Mouse (Mus musculus) v-Abl transformed pro-B cells (cell line): ENCODE measurements around the gene Slc45a1.

ENCODE experiments used
- in situ Hi-C, 2 experiments: fragments of 400-800 bp; cut with MboI; formaldehyde crosslinking; loops; one replicate each; pipeline ENCODE4 v1.15.1; 2025; ENCODE audit not compliant: unreplicated experiment in 2 of 2

Gene Slc45a1

GRCm38 (mm10) chr4:150661886-150662285 is 9.9 kb upstream of the Slc45a1 start:
- in situ Hi-C loops, result loop anchor here (10.0 to 25.0 kb wide), 2 partner anchors 203 to 475 kb away; no protein-coding TSS in a partner anchor

DNA sequence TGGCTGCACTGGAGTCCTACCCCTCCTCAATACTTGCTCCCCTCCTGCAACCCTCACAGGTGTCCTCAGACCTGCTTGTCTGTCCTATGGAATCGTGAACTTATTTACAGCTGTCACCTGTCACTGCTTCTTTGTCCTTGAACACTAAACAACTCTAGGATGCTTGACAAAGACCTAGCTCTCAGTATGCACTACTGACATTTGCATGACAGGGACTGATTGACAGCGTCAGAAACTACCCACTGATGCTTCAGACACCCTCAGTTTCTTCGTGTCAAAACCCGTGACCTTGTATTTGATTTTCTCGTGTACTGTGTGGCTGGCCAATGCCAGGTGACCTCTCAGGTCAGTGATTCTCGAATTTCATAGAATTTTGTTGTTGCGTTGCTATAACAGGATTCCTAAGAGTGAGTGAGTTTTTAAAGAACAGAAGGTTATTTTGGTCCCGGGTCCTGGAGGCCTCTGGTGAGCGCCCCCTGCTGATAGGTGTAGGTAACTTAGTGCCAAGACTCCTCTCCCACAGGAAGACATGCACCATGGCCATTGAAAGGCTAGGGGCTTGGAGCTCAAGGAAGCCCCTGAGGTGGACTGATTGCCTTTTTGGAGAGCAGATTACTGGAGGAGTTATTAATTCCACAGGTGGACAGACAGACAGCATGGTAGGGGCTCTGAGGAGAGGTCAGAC is 8.1 kb upstream of the Slc45a1 start:
- in situ Hi-C loops, result loop anchor here (5.0 to 25.0 kb wide), 5 partner anchors 205 to 477 kb away; no protein-coding TSS in a partner anchor

GRCm38 (mm10) chr4:150656504-150656903 is 4.5 kb upstream of the Slc45a1 start:
- in situ Hi-C loops, result loop anchor here (5.0 to 25.0 kb wide), 4 partner anchors 236 to 481 kb away; no protein-coding TSS in a partner anchor

- in situ Hi-C loops, result loop anchor here (5.0 to 25.0 kb wide), 4 partner anchors 236 to 481 kb away; no protein-coding TSS in a partner anchor
Measured at GRCm38 (mm10) chr4:150655989-150656388, 4.0 kb upstream of the Slc45a1 start.

- in situ Hi-C loops, result loop anchor here (25.0 kb wide), 1 partner anchor 484 kb away; no protein-coding TSS in a partner anchor
Measured at GRCm38 (mm10) chr4:150653072-150653599, 1.2 kb upstream of the Slc45a1 start.

DNA sequence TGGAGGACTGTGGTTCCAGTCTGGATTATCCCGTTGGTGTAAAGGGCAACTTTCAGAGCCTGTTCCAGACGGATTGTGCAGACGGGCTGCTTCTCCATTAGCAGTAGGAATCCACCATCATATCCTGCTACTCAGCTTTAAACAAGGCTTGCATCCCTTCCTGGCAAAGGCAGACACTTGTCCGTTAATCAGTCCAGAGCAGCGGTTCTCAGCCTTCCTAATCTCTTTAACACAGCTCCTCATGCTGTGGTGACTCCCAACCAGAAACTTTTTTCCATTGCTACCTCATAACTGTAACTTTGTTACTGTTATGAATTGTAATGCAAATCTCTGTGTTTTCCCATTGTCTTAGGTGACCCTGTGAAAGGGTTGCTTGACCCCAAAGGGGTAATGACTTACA is 2.6 kb downstream of the Slc45a1 start:
- in situ Hi-C loops, result no loop called here

DNA sequence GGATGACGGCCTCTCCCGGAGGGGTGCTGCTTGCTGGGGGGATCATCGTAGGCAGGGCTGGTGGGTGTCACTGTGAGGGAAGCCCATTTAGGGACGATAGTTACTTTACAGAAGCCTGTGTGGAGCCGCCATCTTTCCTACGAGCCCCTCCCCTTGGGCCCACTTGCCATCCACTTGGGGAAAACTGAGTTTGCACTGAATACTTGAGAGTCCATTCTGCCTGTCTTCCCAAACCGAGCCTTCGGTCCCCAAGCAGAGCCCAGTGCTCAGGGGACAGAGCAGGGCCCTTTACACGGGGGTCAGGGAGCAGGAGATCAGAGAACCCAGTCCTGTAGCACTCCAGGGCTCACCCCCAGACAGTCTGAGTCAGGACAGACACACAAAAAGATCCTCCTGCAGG is 7.7 kb downstream of the Slc45a1 start:
- in situ Hi-C loops, result no loop called here

- in situ Hi-C loops, result no loop called here
Measured at GRCm38 (mm10) chr4:150636635-150637034, 15.3 kb downstream of the Slc45a1 start.

DNA sequence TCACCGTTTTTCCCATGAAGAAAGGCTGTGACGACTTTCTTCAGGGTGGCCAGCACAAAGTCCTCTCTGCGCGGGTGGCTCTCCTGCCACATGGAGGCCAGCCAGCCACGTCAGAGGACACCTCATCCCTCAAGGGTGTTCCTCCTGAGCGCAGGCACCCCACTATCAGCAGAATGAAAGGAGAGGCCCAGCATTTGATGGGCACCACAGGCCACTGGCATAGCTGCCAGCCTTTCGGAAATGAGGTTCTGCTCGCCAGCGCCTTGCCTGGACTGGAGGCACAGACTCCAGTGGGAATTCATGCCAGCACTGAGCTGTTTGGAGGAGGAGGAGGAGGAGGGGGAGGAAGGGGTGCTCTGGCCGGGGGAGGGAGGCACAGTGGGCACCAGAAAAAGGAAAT is 16.4 kb downstream of the Slc45a1 start:
- in situ Hi-C loops, result no loop called here

GRCm38 (mm10) chr4:150629266-150629665 is 22.7 kb downstream of the Slc45a1 start:
- in situ Hi-C loops, result loop anchor here in 1 of 2 experiments (5.0 to 10.0 kb wide), 2 partner anchors 287 to 364 kb away; no protein-coding TSS in a partner anchor

GRCm38 (mm10) chr4:150625951-150626732 is 25.8 kb downstream of the Slc45a1 start:
- in situ Hi-C loops, result loop anchor here in 1 of 2 experiments (5.0 to 10.0 kb wide), 2 partner anchors 284 to 361 kb away; no protein-coding TSS in a partner anchor

- in situ Hi-C loops, result loop anchor here in 1 of 2 experiments (5.0 to 10.0 kb wide), 2 partner anchors 283 to 361 kb away; no protein-coding TSS in a partner anchor
Measured at GRCm38 (mm10) chr4:150625425-150625824, 26.5 kb downstream of the Slc45a1 start.

GRCm38 (mm10) chr4:150624933-150625332 is 27.0 kb downstream of the Slc45a1 start:
- in situ Hi-C loops, result loop anchor here (5.0 to 10.0 kb wide), 3 partner anchors 283 to 368 kb away; no protein-coding TSS in a partner anchor

DNA sequence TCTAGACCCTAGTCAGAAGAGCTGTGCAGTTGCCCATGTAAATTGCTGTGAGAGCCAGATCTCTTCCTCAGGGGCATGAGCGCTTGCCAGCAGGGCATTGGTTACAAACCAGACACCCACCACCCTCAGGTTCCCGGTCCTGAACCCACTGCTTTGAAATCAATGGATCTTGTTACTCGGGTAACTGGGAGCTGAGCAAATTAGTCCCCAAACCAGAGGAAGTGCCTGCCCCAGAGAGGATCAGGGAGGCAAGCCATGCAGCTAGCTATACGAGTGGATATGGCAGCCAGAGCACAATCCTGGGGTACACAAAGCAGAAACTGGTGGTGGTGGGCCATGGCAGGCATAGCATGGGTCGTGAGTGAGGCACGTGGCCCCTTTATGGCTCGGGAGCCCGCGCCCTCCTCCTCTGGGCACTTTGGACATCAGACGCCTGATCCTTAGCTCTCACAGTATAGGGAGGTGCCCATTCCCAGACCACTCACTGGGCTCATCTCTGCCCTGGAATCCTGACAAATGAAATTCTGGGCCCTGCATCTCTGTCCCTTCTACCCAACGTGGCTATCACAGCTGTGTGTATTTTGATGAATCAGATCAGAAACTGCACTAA is 27.7 kb downstream of the Slc45a1 start:
- in situ Hi-C loops, result loop anchor here (5.0 to 10.0 kb wide), 3 partner anchors 282 to 367 kb away; no protein-coding TSS in a partner anchor

DNA sequence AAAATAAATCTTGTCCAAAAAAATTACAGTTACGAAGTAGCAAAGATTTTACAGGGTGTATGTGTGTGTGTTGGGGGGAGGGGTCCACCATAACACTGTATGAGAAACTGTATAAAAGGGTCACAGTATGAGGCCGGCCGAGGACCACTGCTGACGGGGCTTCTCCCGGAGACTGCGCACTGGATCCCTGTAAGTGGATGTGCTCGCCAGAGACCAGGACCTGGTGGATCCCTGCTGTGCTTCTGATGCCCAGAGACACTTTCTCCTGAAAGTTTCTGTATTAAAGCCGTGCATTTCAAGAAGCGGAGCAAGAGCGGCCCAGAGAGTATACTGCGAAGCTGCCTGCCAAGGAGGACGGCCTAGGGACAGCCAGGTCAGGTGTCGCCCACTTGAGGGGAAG is 29.3 kb downstream of the Slc45a1 start:
- in situ Hi-C loops, result loop anchor here (5.0 to 10.0 kb wide), 3 partner anchors 280 to 365 kb away; no protein-coding TSS in a partner anchor

- in situ Hi-C loops, result no loop called here
Measured at GRCm38 (mm10) chr4:150619011-150619410, 33.0 kb downstream of the Slc45a1 start.

DNA sequence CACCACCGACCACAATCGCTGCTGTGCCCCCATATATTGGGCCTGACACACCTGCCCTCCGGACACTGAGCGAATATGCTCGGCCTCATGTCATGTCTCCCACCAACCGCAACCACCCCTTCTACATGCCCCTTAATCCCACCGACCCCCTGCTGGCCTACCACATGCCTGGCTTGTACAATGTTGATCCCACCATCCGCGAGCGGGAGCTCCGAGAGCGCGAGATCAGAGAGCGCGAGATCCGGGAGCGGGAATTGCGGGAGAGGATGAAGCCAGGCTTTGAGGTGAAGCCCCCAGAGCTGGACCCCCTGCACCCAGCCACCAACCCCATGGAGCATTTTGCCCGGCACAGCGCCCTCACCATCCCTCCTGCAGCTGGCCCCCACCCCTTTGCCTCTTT is 35.1 kb downstream of the Slc45a1 start:
- in situ Hi-C loops, result no loop called here

GRCm38 (mm10) chr4:150616029-150616420 is 35.9 kb downstream of the Slc45a1 start:
- in situ Hi-C loops, result no loop called here

GRCm38 (mm10) chr4:150615251-150616028 is 36.5 kb downstream of the Slc45a1 start:
- in situ Hi-C loops, result no loop called here

DNA sequence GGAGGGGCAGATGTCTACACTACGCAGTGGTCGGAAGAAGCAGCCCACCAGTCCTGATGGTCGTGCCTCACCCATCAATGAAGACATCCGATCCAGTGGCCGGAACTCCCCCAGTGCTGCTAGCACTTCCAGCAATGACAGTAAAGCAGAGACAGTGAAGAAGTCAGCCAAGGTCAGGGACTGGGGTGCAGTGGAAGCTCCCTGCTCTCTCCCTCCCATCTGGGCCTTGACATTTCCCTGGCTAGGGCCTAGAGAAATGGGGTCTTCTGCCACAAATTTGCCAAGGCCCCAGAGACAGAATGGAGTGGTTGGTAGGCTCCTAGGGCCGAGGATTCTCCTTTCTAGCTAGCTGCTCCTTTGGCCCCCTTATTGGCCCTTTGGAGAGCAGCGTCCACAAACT is 38.3 kb downstream of the Slc45a1 start:
- in situ Hi-C loops, result no loop called here
